24 mouse cellular contexts compared by ENCODE assay signal in the genomic region with DNA sequence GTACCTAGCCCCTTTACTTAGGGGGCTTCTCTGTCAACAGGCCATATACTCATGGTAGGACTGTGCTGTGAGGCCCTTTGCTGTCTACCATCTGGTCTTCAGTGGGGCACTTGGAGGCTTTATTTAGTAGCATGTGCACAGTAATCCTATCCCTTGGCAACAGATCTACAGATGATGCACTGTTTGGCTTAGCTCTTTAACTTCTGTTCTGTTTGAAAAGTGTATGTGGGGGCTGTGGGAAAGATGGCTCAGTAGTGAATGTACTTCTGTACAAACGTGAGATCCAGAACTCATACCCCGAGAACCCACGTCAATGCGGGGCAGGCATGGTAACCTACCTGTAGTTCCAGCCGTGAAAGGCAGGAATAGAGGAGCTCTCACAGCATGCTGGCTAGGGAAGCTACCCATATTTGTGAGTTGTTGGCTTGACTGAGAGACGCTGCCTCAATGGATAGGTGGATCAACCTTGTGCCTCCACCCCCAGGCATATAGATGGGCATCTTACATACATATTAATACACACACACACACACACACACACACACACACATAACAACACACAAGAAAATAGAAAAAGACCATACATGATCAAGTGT.
DNase-seq lines count a peak whose midpoint lies in the region; ATAC-seq and TF ChIP-seq lines count a peak whose summit lies in the region.
"Had no signal": no experiment of that assay in that cellular context is flagged by ENCODE, and none has a peak within 500 bp of the region (broad histone marks: within the 10 kb centered on the region; RNA-seq: fewer than 3 reads in every experiment).

No protein-coding gene starts in this region.

- H3K27ac ChIP-seq in layer of hippocampus, adult 2 months = peak overlapping the region; percentile 69
- H3K27ac ChIP-seq in limb, embryonic 10.5 days = no peak overlapping the region
- H3K27ac ChIP-seq in thymus, adult 2 months (ENCODE audit: control insufficient read depth, insufficient read depth, low read length) = no peak overlapping the region
- H3K27ac ChIP-seq: embryonic facial prominence, embryonic 15.5 days; forebrain, embryonic 15.5 days; heart, adult 2 months; hindbrain, embryonic 13.5 days; kidney, postnatal 0 days; left cerebral cortex, adult 2 months; limb, embryonic 15.5 days; liver, embryonic 14.5 days; neural tube, embryonic 13.5 days; stomach, postnatal 0 days had no signal

- 91% methylated on average over 6 of the region's 6 CpGs for WGBS in limb, embryonic 10.5 days
- WGBS in thymus, adult 2 months = 94% methylated on average over 6 of the region's 6 CpGs

- no peak for TF ChIP-seq CTCF in layer of hippocampus, adult 2 months (conservative IDR thresholded peaks at IDR 0.05)
- TF ChIP-seq CTCF in thymus, adult 2 months (IDR thresholded peaks at IDR 0.05; ENCODE audit: borderline replicate concordance, control insufficient read depth, extremely low read depth, insufficient read depth, low read length, poor library complexity) = no peak

- TF ChIP-seq POLR2A in thymus, adult 2 months (IDR thresholded peaks at IDR 0.05; ENCODE audit: control insufficient read depth, extremely low read depth, insufficient read depth, low read length, poor library complexity) = no peak

- H3K36me3 ChIP-seq in limb, embryonic 10.5 days = no peaks in the 10 kb centered on the region
- H3K36me3 ChIP-seq in thymus, adult 2 months (ENCODE audit: control insufficient read depth, insufficient read depth, low read length) = no peaks in the 10 kb centered on the region
- H3K36me3 ChIP-seq: embryonic facial prominence, embryonic 15.5 days; forebrain, embryonic 15.5 days; hindbrain, embryonic 13.5 days; limb, embryonic 15.5 days; neural tube, embryonic 13.5 days had no signal

- no peak overlapping the region for H3K4me3 ChIP-seq in layer of hippocampus, adult 2 months
- H3K4me3 ChIP-seq in limb, embryonic 10.5 days = no peak overlapping the region
- no peak overlapping the region for H3K4me3 ChIP-seq in thymus, adult 2 months (ENCODE audit: control insufficient read depth, insufficient read depth, low read length)
- H3K4me3 ChIP-seq: embryonic facial prominence, embryonic 15.5 days; forebrain, embryonic 15.5 days; heart, adult 2 months; hindbrain, embryonic 13.5 days; left cerebral cortex, adult 2 months; limb, embryonic 15.5 days; myocyte; neural tube, embryonic 13.5 days had no signal

- no peaks in the 10 kb centered on the region for H3K4me1 ChIP-seq in limb, embryonic 10.5 days
- no peaks in the 10 kb centered on the region for H3K4me1 ChIP-seq in thymus, adult 2 months (replicated peaks; ENCODE audit: control insufficient read depth, insufficient read depth, low read length)
- H3K4me1 ChIP-seq: embryonic facial prominence, embryonic 15.5 days; forebrain, embryonic 15.5 days; hindbrain, embryonic 13.5 days; limb, embryonic 15.5 days; neural tube, embryonic 13.5 days had no signal

- H3K9me3 ChIP-seq in limb, embryonic 10.5 days (replicated peaks) = no peaks in the 10 kb centered on the region
- H3K9me3 ChIP-seq: embryonic facial prominence, embryonic 15.5 days; forebrain, embryonic 15.5 days; hindbrain, embryonic 13.5 days; limb, embryonic 15.5 days; neural tube, embryonic 13.5 days had no signal

- ATAC-seq in cerebellum, adult (ENCODE audit: insufficient number of reproducible peaks, low FRiP score, low TSS enrichment) = no peak
- ATAC-seq: forebrain, embryonic 15.5 days; midbrain, embryonic 16.5 days had no signal

- no peaks in the 10 kb centered on the region for H3K27me3 ChIP-seq in limb, embryonic 10.5 days (ENCODE audit: low read depth, poor library complexity, severe bottlenecking)
- H3K27me3 ChIP-seq in thymus, adult 2 months (ENCODE audit: control insufficient read depth, insufficient read depth, low read length) = no peaks in the 10 kb centered on the region
- H3K27me3 ChIP-seq: embryonic facial prominence, embryonic 15.5 days; forebrain, embryonic 15.5 days; hindbrain, embryonic 13.5 days; limb, embryonic 15.5 days; neural tube, embryonic 13.5 days had no signal

- peak; percentile 31 for DNase-seq in cerebellum, adult 9-10 months
- peak; percentile 25 for DNase-seq in right cerebral cortex, postnatal 25 days
- no peak for DNase-seq in right cerebral cortex, postnatal 4 days
- DNase-seq in layer of hippocampus, adult 2 months (ENCODE audit: low spot score in 2 of 2) = peak; percentile 64 to 74
- DNase-seq in limb, embryonic 10.5 days (ENCODE audit: low spot score) = no peak
- DNase-seq in thymus, adult 2 months = no peak
- DNase-seq: adrenal gland, postnatal 25 days; gastrocnemius, postnatal 14 days; heart, adult 2 months; kidney, adult 2 months; lung, embryonic 14.5 days; right cerebral cortex, adult 18-20 months had no signal

Comparison
In these comparisons a context has a peak if more than half of its experiments do, and no peak if none do; other contexts are left out.
1. DNase-seq: peak in cerebellum, adult 9-10 months (single experiment), right cerebral cortex, postnatal 25 days (single experiment) and layer of hippocampus, adult 2 months (2 of 2); none in right cerebral cortex, postnatal 4 days (single experiment), limb, embryonic 10.5 days (single experiment) and thymus, adult 2 months (single experiment).